Mouse (Mus musculus) liver, embryonic 14.5 days (tissue): ENCODE measurements around the gene Hmgcl.

ENCODE experiments used
- CTCF ChIP-seq: IDR thresholded peaks from 2 replicates; pipeline ENCODE4 v1.5.1; 2016; ENCODE audit warnings: antibody characterized with exemption, low read depth, control low read depth
- EP300 ChIP-seq: IDR thresholded peaks from 2 replicates; pipeline ENCODE4 v1.6.1; 2016; ENCODE audit warnings: antibody characterized with exemption, low read depth

DNA sequence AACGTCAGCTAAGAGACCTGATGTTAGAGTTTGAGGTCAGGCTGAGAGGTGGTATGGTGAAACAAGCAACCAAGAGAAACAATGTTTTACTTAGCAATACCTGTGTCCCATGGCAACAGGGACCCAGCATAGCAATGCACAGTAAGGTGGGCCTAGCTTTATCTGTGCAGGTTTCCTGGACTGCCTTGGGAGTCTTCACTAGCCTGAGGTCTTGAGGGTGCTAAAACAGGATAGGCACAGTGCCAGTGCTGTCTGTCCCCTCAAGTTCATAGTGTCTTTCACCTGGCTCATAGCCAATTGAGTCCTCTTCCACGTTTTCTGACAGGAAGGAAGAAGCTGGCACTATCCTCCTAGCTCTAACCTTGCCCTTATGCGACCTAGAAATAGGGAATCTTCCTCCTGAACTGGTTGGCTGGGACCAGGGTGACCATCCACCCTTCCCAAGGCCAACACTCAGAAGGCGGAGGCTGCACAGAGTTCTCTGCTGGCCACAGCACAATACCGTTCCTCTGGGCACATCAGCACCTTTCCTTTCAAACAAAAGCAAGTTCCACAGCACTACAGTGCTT is 57.9 kb downstream of the Hmgcl start:
- TF ChIP-seq CTCF (no peak), EP300 (no peak)
